In genomic region chr10:91082550-91083392, GRCm38 (mm10) we compare ENCODE assay signal across 8 mouse cellular contexts. TPM values are rescaled to one million over a fixed set of nuclear protein-coding genes. Genes with fewer than 3 reads are reported as not detected.
DNase-seq lines count a peak whose midpoint lies in the region; ATAC-seq lines count a peak whose summit lies in the region.

Apaf1 (minus strand) TSS chr10:91082770.
Ikbip (plus strand) TSS chr10:91082940.

- peak within 1 kb of the TSS; percentile 84 for H3K27ac ChIP-seq in forebrain, embryonic 14.5 days (ENCODE audit: low read depth, low read length)
- peak within 1 kb of the TSS; percentile 87 for H3K27ac ChIP-seq in neural tube, embryonic 15.5 days (replicated peaks)

- peak within 1 kb of the TSS; percentile 61 for H3K4me2 ChIP-seq in forebrain, embryonic 14.5 days (ENCODE audit: low read length)
- H3K4me2 ChIP-seq in neural tube, embryonic 15.5 days, result peak within 1 kb of the TSS; percentile 73

- no peaks in the 10 kb centered on the region for H3K9me3 ChIP-seq in forebrain, embryonic 14.5 days (replicated peaks; ENCODE audit: control insufficient read depth, low read length)
- no peaks in the 10 kb centered on the region for H3K9me3 ChIP-seq in neural tube, embryonic 15.5 days (replicated peaks)

- H3K27me3 ChIP-seq in forebrain, embryonic 14.5 days (replicated peaks; ENCODE audit: control insufficient read depth, insufficient read depth, low read length), result no peaks in the 10 kb centered on the region
- no peaks in the 10 kb centered on the region for H3K27me3 ChIP-seq in neural tube, embryonic 15.5 days (replicated peaks)

- H3K9ac ChIP-seq in forebrain, embryonic 14.5 days (ENCODE audit: low read length), result peak within 1 kb of the TSS; percentile 76
- H3K9ac ChIP-seq in neural tube, embryonic 15.5 days (replicated peaks), result peak within 1 kb of the TSS; percentile 81

- under 1% methylated on average over 86 of the region's 87 CpGs for WGBS in forebrain, embryonic 14.5 days
- WGBS in neural tube, embryonic 15.5 days, result under 1% methylated on average over 83 of the region's 87 CpGs

- H3K36me3 ChIP-seq in forebrain, embryonic 14.5 days (ENCODE audit: control insufficient read depth, insufficient read depth, low read length), result peaks cover 11% of the 10 kb centered on the region
- H3K36me3 ChIP-seq in neural tube, embryonic 15.5 days, result peaks cover 8% of the 10 kb centered on the region

- H3K4me1 ChIP-seq in forebrain, embryonic 14.5 days (ENCODE audit: control insufficient read depth, insufficient read depth, low read length), result no peaks in the 10 kb centered on the region
- peaks cover 9% of the 10 kb centered on the region; the same call in 1 of the 2 replicates for H3K4me1 ChIP-seq in neural tube, embryonic 15.5 days

- DNase-seq in ES-CJ7 (ENCODE audit: low read depth, low spot score), result peak; percentile 98
- DNase-seq in cerebellum, adult 11 months, result peak; percentile 100
- DNase-seq in forebrain, embryonic 14.5 days (ENCODE audit: low spot score), result peak; percentile 99
- DNase-seq in heart, postnatal 14 days, result peak; percentile 100
- peak; percentile 100 for DNase-seq in layer of hippocampus, adult 11-12 months (ENCODE audit: low spot score)
- DNase-seq in lung, adult 18-20 months, result peak; percentile 99
- DNase-seq in testis, postnatal 14 days (ENCODE audit: low spot score), result peak; percentile 100

- peak within 1 kb of the TSS; percentile 67 for H3K4me3 ChIP-seq in forebrain, embryonic 14.5 days (ENCODE audit: low read depth, low read length)
- H3K4me3 ChIP-seq in neural tube, embryonic 15.5 days (replicated peaks), result peak within 1 kb of the TSS; percentile 81

- peak; percentile 96 for ATAC-seq in forebrain, embryonic 14.5 days
- ATAC-seq in neural tube, embryonic 15.5 days (ENCODE audit: low FRiP score), result peak; percentile 96

- intact Hi-C loops in heart, postnatal 14 days (cut with DNase I), result loop anchor here (5.0 kb wide), 3 partner anchors 40 to 160 kb away; partner anchors contain the start of gene Slc25a3

RNA-seq across cellular contexts. Expression of gene Apaf1, which starts in this region (rescaled TPM):
- polyA plus RNA-seq in forebrain, embryonic 14.5 days (2014; fragmentation: Nextera tagmentation; extraction: Ambion mirVana), result 21.2 and 22.9 TPM in 2 replicates
- 10 to 100 TPM; 11.7 to 12.1 TPM for total RNA-seq in heart, postnatal 14 days (2021)
- polyA plus RNA-seq in neural tube, embryonic 15.5 days (2015; fragmentation: Nextera tagmentation; extraction: Ambion mirVana), result 14.3 and 14.4 TPM in 2 replicates

RNA-seq across cellular contexts. Expression of gene Ikbip, which starts in this region (rescaled TPM):
- polyA plus RNA-seq in forebrain, embryonic 14.5 days (2014; fragmentation: Nextera tagmentation; extraction: Ambion mirVana), result 9.6 and 12.7 TPM in 2 replicates
- 10 to 100 TPM; 18.2 to 18.7 TPM for total RNA-seq in heart, postnatal 14 days (2021)
- polyA plus RNA-seq in neural tube, embryonic 15.5 days (2015; fragmentation: Nextera tagmentation; extraction: Ambion mirVana), result 22.7 and 29.1 TPM in 2 replicates

Comparison
In these comparisons a context has a peak if more than half of its experiments do, and no peak if none do; other contexts are left out.
1. Peak in every context shown above with its lines: DNase-seq, ATAC-seq, H3K4me3 ChIP-seq and H3K27ac ChIP-seq.